Mouse (Mus musculus) cerebellum, postnatal 25 days (tissue): Measurements from ENCODE around the gene Cdc34.
A peak's percentile ranks its signal among the peaks of the same experiment; 100 is the strongest.

ENCODE experiments used
- DNase-seq, 2 experiments: peaks; one replicate each; pipeline ENCODE4 v3.0.0; 2021; ENCODE audit warnings: mixed read lengths in 2 of 2

Gene Cdc34

GRCm38 (mm10) chr10:79717640-79718357 lies 35.8 kb downstream of the Cdc34 start:
- DNase-seq, result peak; percentile 52 to 74

GRCm38 (mm10) chr10:79721089-79721488 lies 39.1 kb downstream of the Cdc34 start:
- DNase-seq, result no peak

- DNase-seq, result no peak
Measured at GRCm38 (mm10) chr10:79723047-79723446, 41.1 kb downstream of the Cdc34 start.

- DNase-seq, result no peak
Measured at GRCm38 (mm10) chr10:79723692-79724091, 41.7 kb downstream of the Cdc34 start.

GRCm38 (mm10) chr10:79726090-79726489 lies 44.1 kb downstream of the Cdc34 start:
- DNase-seq, result peak; percentile 62 to 75

- peak in 1 of 2 experiments; percentile 43 for DNase-seq
Measured at GRCm38 (mm10) chr10:79728323-79729249, 46.6 kb downstream of the Cdc34 start.

- peak in 1 of 2 experiments; percentile 67 for DNase-seq
Measured at GRCm38 (mm10) chr10:79729357-79729965, 47.5 kb downstream of the Cdc34 start.

GRCm38 (mm10) chr10:79732500-79732899 lies 50.5 kb downstream of the Cdc34 start:
- DNase-seq, result peak; percentile 56 to 70

GRCm38 (mm10) chr10:79733847-79734246 lies 51.9 kb downstream of the Cdc34 start:
- DNase-seq, result no peak

GRCm38 (mm10) chr10:79735361-79735760 lies 53.4 kb downstream of the Cdc34 start:
- DNase-seq, result peak in 1 of 2 experiments; percentile 57

- DNase-seq, result peak in 1 of 2 experiments; percentile 70
Measured at GRCm38 (mm10) chr10:79736706-79737105, 54.7 kb downstream of the Cdc34 start.
